Mouse (Mus musculus) stomach, postnatal 0 days (tissue): ENCODE results near the gene Cdc42bpa. TPM values are rescaled to one million over a fixed set of nuclear protein-coding genes. Genes with fewer than 3 reads are reported as not detected.

ENCODE experiments used
- ATAC-seq: fragments of 200-750 bp; cut with Nextera tagmentation; 2 replicates; pipeline ENCODE4 v1.8.0; 2017; ENCODE audit not compliant: low FRiP score, low TSS enrichment
- DNase-seq: peaks from one replicate; pipeline ENCODE4 v3.0.0-alpha.2; 2016; ENCODE audit warnings: low spot score
- H3K27ac ChIP-seq: fragments of 300-500 bp; sonication (generic); replicated peaks from 2 replicates; pipeline ENCODE4 v1.5.1; 2014; ENCODE audit warnings: mild to moderate bottlenecking, control low read depth
- H3K27me3 ChIP-seq: fragments of 300-500 bp; sonication (generic); 2 replicates; pipeline ENCODE4 v1.6.1; 2014; ENCODE audit warnings: low read length; ENCODE audit not compliant: control insufficient read depth, insufficient read depth
- H3K36me3 ChIP-seq: fragments of 300-500 bp; sonication (generic); 2 replicates; pipeline ENCODE4 v1.6.1; 2014; ENCODE audit warnings: low read length, mixed read lengths; ENCODE audit not compliant: control insufficient read depth, insufficient read depth
- H3K4me1 ChIP-seq: fragments of 300-500 bp; sonication (generic); replicated peaks from 2 replicates; pipeline ENCODE4 v1.6.1; 2014; ENCODE audit warnings: antibody characterized with exemption; ENCODE audit not compliant: control insufficient read depth, insufficient read depth
- H3K4me2 ChIP-seq: fragments of 300-500 bp; sonication (generic); replicated peaks from 2 replicates; pipeline ENCODE4 v1.6.1; 2014; ENCODE audit warnings: low read depth, mild to moderate bottlenecking, control low read depth, moderate library complexity
- H3K4me3 ChIP-seq: fragments of 300-500 bp; sonication (generic); 2 replicates; pipeline ENCODE4 v1.5.1; 2014; ENCODE audit warnings: low read depth, low read length, control low read depth
- H3K9ac ChIP-seq: fragments of 300-500 bp; sonication (generic); 2 replicates; pipeline ENCODE4 v1.6.1; 2014; ENCODE audit warnings: mild to moderate bottlenecking, low read length, control low read depth, mixed read lengths
- H3K9me3 ChIP-seq: fragments of 300-500 bp; sonication (generic); 2 replicates; pipeline ENCODE4 v1.6.1; 2016; ENCODE audit warnings: low read length; ENCODE audit not compliant: control insufficient read depth
- CTCF ChIP-seq: IDR thresholded peaks from 2 replicates; pipeline ENCODE4 v1.5.1; 2016; ENCODE audit warnings: antibody characterized with exemption, low read depth, mild to moderate bottlenecking, moderate library complexity
- EP300 ChIP-seq: optimal IDR thresholded peaks from 2 replicates; pipeline ENCODE3; 2016; ENCODE audit warnings: antibody characterized with exemption
- WGBS: fragments of 180-500 bp; shearing (Covaris S2); extraction: QIAGEN DNeasy Blood & Tissue Kit; methylation state at CpG from one replicate; pipeline ENCODE4 v1.1.7; 2014; 5-methylcytosine and 5-hydroxymethylcytosine counted together
- polyA plus RNA-seq: library from polyadenylated mRNA; unstranded; fragments of >200 nt; fragmentation: Nextera tagmentation; extraction: Ambion mirVana; gene quantifications from 2 replicates; pipeline ENCODE4 v1.2.1, GENCODE M21; 2015

Gene Cdc42bpa
- polyA plus RNA-seq, 1 experiment from 2014 or later, result 8.0 TPM

- Histone ChIP-seq H3K4me1 (no peaks in the 10 kb centered on the region), H3K9me3 (no peaks in the 10 kb centered on the region), H3K27me3 (no peaks in the 10 kb centered on the region), H3K36me3 (no peaks in the 10 kb centered on the region), H3K4me2 (no peak overlapping the region), H3K4me3 (no peak overlapping the region), H3K9ac (no peak overlapping the region), H3K27ac (no peak overlapping the region)
- WGBS, result 47% methylated on average over 10 of the region's 10 CpGs
- DNase-seq (no peak), ATAC-seq (no peak)
- TF ChIP-seq CTCF, result no peak
- no peak for TF ChIP-seq EP300
Measured at GRCm38 (mm10) chr1:179923661-179924405, 36.4 kb upstream of the Cdc42bpa start.

GRCm38 (mm10) chr1:179926240-179926639 is 34.0 kb upstream of the Cdc42bpa start:
- no peaks in the 10 kb centered on the region for H3K27me3 ChIP-seq
- no peak overlapping the region for H3K4me2 ChIP-seq
- H3K4me1 ChIP-seq, result no peaks in the 10 kb centered on the region
- no peaks in the 10 kb centered on the region for H3K9me3 ChIP-seq
- no peaks in the 10 kb centered on the region for H3K36me3 ChIP-seq
- DNase-seq (no peak), ATAC-seq (no peak)
- TF ChIP-seq EP300, result no peak
- TF ChIP-seq CTCF, result no peak
- H3K4me3 ChIP-seq, result no peak overlapping the region
- H3K9ac ChIP-seq, result no peak overlapping the region
- H3K27ac ChIP-seq, result no peak overlapping the region
- 70% methylated on average over 6 of the region's 6 CpGs for WGBS

GRCm38 (mm10) chr1:179927102-179927501 is 33.2 kb upstream of the Cdc42bpa start:
- ATAC-seq, result peak; percentile 63
- no peak for DNase-seq
- H3K4me2 ChIP-seq, result no peak overlapping the region
- no peaks in the 10 kb centered on the region for H3K36me3 ChIP-seq
- no peaks in the 10 kb centered on the region for H3K27me3 ChIP-seq
- 73% methylated on average over 6 of the region's 6 CpGs for WGBS
- no peak overlapping the region for H3K4me3 ChIP-seq
- H3K9ac ChIP-seq, result no peak overlapping the region
- H3K9me3 ChIP-seq, result no peaks in the 10 kb centered on the region
- no peak overlapping the region for H3K27ac ChIP-seq
- TF ChIP-seq EP300, result no peak
- no peaks in the 10 kb centered on the region for H3K4me1 ChIP-seq

- no peak overlapping the region for H3K9ac ChIP-seq
- TF ChIP-seq CTCF (peak; percentile 55), EP300 (no peak)
- H3K27ac ChIP-seq, result no peak overlapping the region
- 63% methylated on average over 7 of the region's 7 CpGs for WGBS
- DNase-seq (peak; percentile 30), ATAC-seq (no peak)
- no peaks in the 10 kb centered on the region for H3K4me1 ChIP-seq
- H3K27me3 ChIP-seq, result no peaks in the 10 kb centered on the region
- H3K9me3 ChIP-seq, result no peaks in the 10 kb centered on the region
- no peak overlapping the region for H3K4me3 ChIP-seq
- H3K36me3 ChIP-seq, result no peaks in the 10 kb centered on the region
- H3K4me2 ChIP-seq, result no peak overlapping the region
Measured at GRCm38 (mm10) chr1:179928822-179929221, 31.4 kb upstream of the Cdc42bpa start.

- H3K4me2 ChIP-seq, result no peak overlapping the region
- H3K27me3 ChIP-seq, result no peaks in the 10 kb centered on the region
- H3K4me3 ChIP-seq, result no peak overlapping the region
- no peak for DNase-seq
- no peak overlapping the region for H3K27ac ChIP-seq
- no peak for ATAC-seq
- TF ChIP-seq EP300, result no peak
- TF ChIP-seq CTCF, result no peak
- WGBS, result 49% methylated on average over 3 of the region's 3 CpGs
- H3K4me1 ChIP-seq, result no peaks in the 10 kb centered on the region
- H3K36me3 ChIP-seq, result no peaks in the 10 kb centered on the region
- H3K9ac ChIP-seq, result no peak overlapping the region
- no peaks in the 10 kb centered on the region for H3K9me3 ChIP-seq
Measured at GRCm38 (mm10) chr1:179931247-179931646, 29.0 kb upstream of the Cdc42bpa start.

GRCm38 (mm10) chr1:179934064-179934463 is 26.2 kb upstream of the Cdc42bpa start:
- Histone ChIP-seq H3K4me1 (no peaks in the 10 kb centered on the region), H3K4me3 (no peak overlapping the region), H3K9ac (no peak overlapping the region), H3K27me3 (no peaks in the 10 kb centered on the region), H3K36me3 (no peaks in the 10 kb centered on the region), H3K9me3 (no peaks in the 10 kb centered on the region), H3K4me2 (no peak overlapping the region), H3K27ac (no peak overlapping the region)
- no peak for DNase-seq
- ATAC-seq, result no peak
- 87% methylated on average over 3 of the region's 3 CpGs for WGBS
- TF ChIP-seq CTCF (no peak), EP300 (no peak)
